9 mouse cellular contexts compared by ENCODE assay signal in the genomic region with DNA sequence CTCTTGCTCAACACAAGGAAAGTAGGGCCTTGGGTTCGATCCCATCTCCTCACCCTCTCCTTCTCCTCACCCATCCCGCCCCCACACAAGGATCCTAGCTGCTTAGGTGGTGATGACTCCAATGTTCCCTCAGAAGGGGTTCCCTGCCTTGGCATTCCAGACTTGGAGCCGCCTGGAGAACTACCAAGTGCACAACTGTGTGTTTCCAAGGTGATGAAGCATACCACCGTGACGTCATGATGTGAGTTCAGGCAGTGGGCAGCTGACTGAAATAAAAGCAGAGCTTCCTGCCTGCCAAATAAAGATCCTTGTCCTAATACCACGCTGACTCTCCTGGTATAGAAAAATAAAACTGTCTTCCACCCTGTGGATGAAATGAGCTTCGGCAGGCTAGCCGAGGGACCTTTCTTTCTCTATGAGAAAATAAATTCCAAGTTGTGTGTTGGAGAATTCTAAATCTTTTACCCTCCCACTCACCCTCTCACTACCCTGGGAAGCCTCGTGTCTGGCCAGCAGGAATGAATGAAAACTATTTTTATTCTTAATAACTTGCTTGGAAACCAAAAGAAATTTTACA. TPM values are rescaled to one million over a fixed set of nuclear protein-coding genes. Genes with fewer than 3 reads are reported as not detected.
DNase-seq lines count a peak whose midpoint lies in the region; ATAC-seq and TF ChIP-seq lines count a peak whose summit lies in the region.
"Had no signal": no experiment of that assay in that cellular context is flagged by ENCODE, and none has a peak within 500 bp of the region (broad histone marks: within the 10 kb centered on the region; RNA-seq: fewer than 3 reads in every experiment).

No protein-coding gene starts in this region.

- peak; percentile 23 to 32 for DNase-seq in cerebellum, postnatal 10 days
- no peak for DNase-seq in cerebellum, adult 9-11 months
- DNase-seq in testis, postnatal 10 days (ENCODE audit: low spot score): peak; percentile 38
- no peak for DNase-seq in testis, postnatal 14 days (ENCODE audit: low spot score)
- peak; percentile 36 for DNase-seq in left cerebral cortex, adult 11 months (ENCODE audit: low spot score)
- DNase-seq in stomach, postnatal 0 days (ENCODE audit: low spot score): peak; percentile 67
- no peak for DNase-seq in ovary, postnatal 36 days (ENCODE audit: low spot score)
- DNase-seq: liver, embryonic 13.5 days had no signal

- no peak for TF ChIP-seq EP300 in stomach, postnatal 0 days (optimal IDR thresholded peaks at IDR 0.05)

- H3K36me3 ChIP-seq in stomach, postnatal 0 days (ENCODE audit: control insufficient read depth, insufficient read depth, low read length): no peaks in the 10 kb centered on the region

- peak; percentile 12; the same call in 1 of the 2 replicates for TF ChIP-seq CTCF in stomach, postnatal 0 days (IDR thresholded peaks at IDR 0.05; ENCODE audit: low read depth)

- no peak overlapping the region for H3K9ac ChIP-seq in stomach, postnatal 0 days (ENCODE audit: low read length)
- H3K9ac ChIP-seq: liver, embryonic 13.5 days had no signal

- H3K27ac ChIP-seq in stomach, postnatal 0 days (replicated peaks): peak overlapping the region; percentile 45
- H3K27ac ChIP-seq: liver, embryonic 13.5 days had no signal

- WGBS in stomach, postnatal 0 days: 31% methylated on average over 9 of the region's 9 CpGs

- H3K4me3 ChIP-seq in stomach, postnatal 0 days (ENCODE audit: low read depth, low read length): no peak overlapping the region
- H3K4me3 ChIP-seq: liver, embryonic 13.5 days had no signal

- ATAC-seq in stomach, postnatal 0 days (ENCODE audit: low FRiP score, low TSS enrichment): peak; percentile 72
- ATAC-seq in megakaryocyte-erythroid progenitor cell, adult 5-6 weeks (replicated peaks; ENCODE audit: low FRiP score, low TSS enrichment, poor library complexity, severe bottlenecking): no peak

- H3K27me3 ChIP-seq in stomach, postnatal 0 days (ENCODE audit: control insufficient read depth, insufficient read depth, low read length): no peaks in the 10 kb centered on the region
- H3K27me3 ChIP-seq: liver, embryonic 13.5 days had no signal

- H3K4me1 ChIP-seq in stomach, postnatal 0 days (replicated peaks; ENCODE audit: control insufficient read depth, insufficient read depth): no peaks in the 10 kb centered on the region; the same call in 1 of the 2 replicates

- H3K4me2 ChIP-seq in stomach, postnatal 0 days (replicated peaks; ENCODE audit: low read depth): no peak overlapping the region
- H3K4me2 ChIP-seq: liver, embryonic 13.5 days had no signal

- no peaks in the 10 kb centered on the region for H3K9me3 ChIP-seq in stomach, postnatal 0 days (ENCODE audit: control insufficient read depth, low read length)
- H3K9me3 ChIP-seq: liver, embryonic 13.5 days had no signal

RNA-seq across cellular contexts. Expression of gene Tm9sf3, which starts 6.4 kb away (rescaled TPM):
- polyA plus RNA-seq in stomach, postnatal 0 days (2015; fragmentation: Nextera tagmentation; extraction: Ambion mirVana): 138 and 143 TPM in 2 replicates
- 59.1 and 63.9 TPM in 2 replicates for total RNA-seq in megakaryocyte-erythroid progenitor cell, adult 5-6 weeks (2014; fragmentation: Nextera tagmentation)
- total RNA-seq in megakaryocyte-erythroid progenitor cell, adult 5-6 weeks (2017): 180 and 214 TPM in 2 replicates

Comparison
In these comparisons a context has a peak if more than half of its experiments do, and no peak if none do; other contexts are left out.
1. DNase-seq: peak in cerebellum, postnatal 10 days (2 of 2), testis, postnatal 10 days (single experiment), left cerebral cortex, adult 11 months (single experiment) and stomach, postnatal 0 days (single experiment); none in cerebellum, adult 9-11 months (single experiment), testis, postnatal 14 days (single experiment) and ovary, postnatal 36 days (single experiment).